Mouse (Mus musculus) brain, embryonic 14.5 days (tissue): ENCODE measurements at regions not wholly inside any gene's neighbourhood (a gene's known extent, or its start where the extent isn't known, plus 50 kb on each side); places are given as distances from the start of the nearest gene placed in this dataset.

Source experiments
- CTCF ChIP-seq: fragments of 200-500 bp; IDR thresholded peaks from 2 replicates; pipeline ENCODE4 v1.5.1; 2012; ENCODE audit warnings: inconsistent platforms, mild to moderate bottlenecking, moderate library complexity, borderline replicate concordance; ENCODE audit not compliant: insufficient read depth, insufficient read length; ENCODE audit errors: extremely low read depth
- POLR2A ChIP-seq: fragments of 200-500 bp; IDR thresholded peaks from 2 replicates; pipeline ENCODE4 v1.6.1; 2012; ENCODE audit warnings: mild to moderate bottlenecking, inconsistent platforms, borderline replicate concordance; ENCODE audit not compliant: poor library complexity, insufficient read depth, insufficient read length, severe bottlenecking; ENCODE audit errors: extremely low read depth

DNA sequence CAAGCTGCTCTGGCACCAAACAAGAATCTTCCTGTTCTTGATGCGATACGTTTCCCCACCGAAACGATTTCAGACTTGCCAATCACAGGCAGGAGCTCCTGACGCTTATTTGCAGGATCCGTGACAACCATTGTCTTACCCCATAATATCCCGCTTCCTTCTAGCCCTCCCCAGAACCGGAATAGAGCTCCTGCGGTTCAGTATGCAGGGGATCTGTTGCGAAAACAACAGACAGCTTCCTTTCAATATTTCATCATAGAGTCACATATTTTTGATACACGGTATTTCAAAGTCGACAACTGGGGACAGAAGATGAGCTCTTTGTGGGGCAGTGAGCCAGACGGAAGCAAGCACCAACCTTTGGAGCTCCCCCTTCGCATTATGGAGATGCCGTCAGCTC, 55.8 kb downstream of the Zfp648 start:
- TF ChIP-seq CTCF (no peak), POLR2A (no peak)
